Mouse (Mus musculus): ENCODE measurements around the gene Tmco1.

DNA sequence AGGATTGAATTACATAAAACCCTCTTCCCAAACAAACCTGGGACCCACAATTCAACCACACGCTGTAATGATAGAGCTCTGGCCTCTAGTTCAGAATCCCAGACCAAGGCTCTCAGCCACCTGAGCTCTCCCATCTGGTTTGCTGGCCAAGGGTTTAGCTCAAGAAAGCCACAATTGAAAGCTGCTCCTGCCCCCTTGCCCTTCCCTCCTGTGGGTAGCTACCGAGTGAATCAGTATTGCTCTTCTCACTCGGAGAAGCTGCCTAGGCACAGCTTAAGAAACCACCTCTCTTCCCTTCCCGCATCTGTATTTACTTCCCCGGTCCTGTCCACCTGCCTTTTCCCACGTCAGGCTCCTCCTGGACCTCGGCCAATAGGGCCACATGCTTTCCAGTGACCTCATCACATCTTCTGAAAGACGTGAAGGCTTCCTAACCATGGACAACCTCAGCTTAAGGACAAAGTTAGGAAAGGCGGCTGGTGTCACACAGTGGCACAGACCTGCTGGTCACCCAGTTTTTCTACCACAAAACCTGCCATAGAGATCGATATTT is 45.6 kb upstream of the Tmco1 start:
- TF ChIP-seq CTCF (IDR thresholded peaks at IDR 0.05; ENCODE audit: control insufficient read depth, insufficient read depth, insufficient replicate concordance, low read depth, low read length) (no peak), POLR2A (IDR thresholded peaks at IDR 0.05; ENCODE audit: control insufficient read depth, low read depth, low read length) (no peak)
